In genomic region chr12:94584309-94584708, GRCm38 (mm10) we compare ENCODE assay signal across 25 mouse cellular contexts.
DNase-seq lines count a peak whose midpoint lies in the region; ATAC-seq and TF ChIP-seq lines count a peak whose summit lies in the region.
"Had no signal": no experiment of that assay in that cellular context is flagged by ENCODE, and none has a peak within 500 bp of the region (broad histone marks: within the 10 kb centered on the region; RNA-seq: fewer than 3 reads in every experiment).

No protein-coding gene starts in this region.

- H3K27me3 ChIP-seq in heart, embryonic 11.5 days (ENCODE audit: control insufficient read depth, insufficient read depth, low read length) = no peaks in the 10 kb centered on the region
- H3K27me3 ChIP-seq in heart, embryonic 13.5 days (replicated peaks) = no peaks in the 10 kb centered on the region
- H3K27me3 ChIP-seq in heart, embryonic 15.5 days = no peaks in the 10 kb centered on the region
- H3K27me3 ChIP-seq in heart, postnatal 0 days (ENCODE audit: control insufficient read depth, insufficient read depth, low read length) = no peaks in the 10 kb centered on the region
- H3K27me3 ChIP-seq: CH12.LX; embryonic facial prominence, embryonic 12.5 days; forebrain, embryonic 13.5 days; Patski had no signal

- H3K4me3 ChIP-seq in heart, embryonic 11.5 days (ENCODE audit: low read depth, low read length) = no peak overlapping the region
- H3K4me3 ChIP-seq in heart, embryonic 13.5 days = no peak overlapping the region
- H3K4me3 ChIP-seq in heart, embryonic 15.5 days = no peak overlapping the region
- no peak overlapping the region for H3K4me3 ChIP-seq in heart, postnatal 0 days (ENCODE audit: low read depth, low read length)
- H3K4me3 ChIP-seq: embryonic facial prominence, embryonic 10.5 days; embryonic facial prominence, embryonic 12.5 days; forebrain, embryonic 13.5 days had no signal

- no peaks in the 10 kb centered on the region for H3K36me3 ChIP-seq in heart, embryonic 11.5 days (ENCODE audit: control insufficient read depth, insufficient read depth, low read length)
- H3K36me3 ChIP-seq in heart, embryonic 13.5 days = no peaks in the 10 kb centered on the region
- no peaks in the 10 kb centered on the region for H3K36me3 ChIP-seq in heart, embryonic 15.5 days
- no peaks in the 10 kb centered on the region for H3K36me3 ChIP-seq in heart, postnatal 0 days (replicated peaks; ENCODE audit: control insufficient read depth, insufficient read depth, low read length)
- H3K36me3 ChIP-seq: embryonic facial prominence, embryonic 10.5 days; embryonic facial prominence, embryonic 12.5 days; G1E had no signal

- no peaks in the 10 kb centered on the region; the same call in 1 of the 2 replicates for H3K4me1 ChIP-seq in heart, embryonic 11.5 days (ENCODE audit: control insufficient read depth, insufficient read depth, low read length)
- peaks cover 27% of the 10 kb centered on the region for H3K4me1 ChIP-seq in heart, embryonic 13.5 days
- H3K4me1 ChIP-seq in heart, embryonic 15.5 days (replicated peaks) = peaks cover 21% of the 10 kb centered on the region
- H3K4me1 ChIP-seq in heart, postnatal 0 days (ENCODE audit: control insufficient read depth, insufficient read depth) = peaks cover 26% of the 10 kb centered on the region
- H3K4me1 ChIP-seq: embryonic facial prominence, embryonic 10.5 days; embryonic facial prominence, embryonic 12.5 days; forebrain, embryonic 13.5 days had no signal

- TF ChIP-seq CTCF in heart, postnatal 0 days (IDR thresholded peaks at IDR 0.05; ENCODE audit: low read depth) = no peak

- H3K9ac ChIP-seq in heart, embryonic 11.5 days (ENCODE audit: low read depth, low read length) = no peak overlapping the region
- H3K9ac ChIP-seq in heart, embryonic 13.5 days = no peak overlapping the region
- H3K9ac ChIP-seq in heart, embryonic 15.5 days = no peak overlapping the region
- H3K9ac ChIP-seq in heart, postnatal 0 days (replicated peaks; ENCODE audit: low read depth, low read length) = no peak overlapping the region
- H3K9ac ChIP-seq: embryonic facial prominence, embryonic 12.5 days; forebrain, embryonic 13.5 days had no signal

- H3K27ac ChIP-seq in heart, embryonic 11.5 days (ENCODE audit: low read depth, low read length) = no peak overlapping the region
- peak overlapping the region; percentile 28; the same call in 1 of the 2 replicates for H3K27ac ChIP-seq in heart, embryonic 13.5 days (replicated peaks)
- H3K27ac ChIP-seq in heart, embryonic 15.5 days = peak overlapping the region; percentile 4; the same call in 1 of the 2 replicates
- no peak overlapping the region for H3K27ac ChIP-seq in heart, postnatal 0 days (ENCODE audit: low read depth)
- H3K27ac ChIP-seq: embryonic facial prominence, embryonic 10.5 days; embryonic facial prominence, embryonic 12.5 days; forebrain, embryonic 13.5 days had no signal

- no peak for TF ChIP-seq EP300 in heart, postnatal 0 days (IDR thresholded peaks at IDR 0.05; ENCODE audit: low read depth)

- no peak for DNase-seq in heart, postnatal 25 days (ENCODE audit: low spot score)
- DNase-seq in heart, adult 11 months = no peak
- DNase-seq in heart, adult 18-20 months = no peak
- DNase-seq in heart, postnatal 0 days (ENCODE audit: low spot score) = peak; percentile 26
- no peak for DNase-seq in heart, postnatal 36 days
- DNase-seq: adrenal gland, adult 8-10 months; adrenal gland, postnatal 14 days; adrenal gland, postnatal 36 days; B cell, adult 2 months; cerebellum, adult 11-12 months; cerebellum, adult 2 months; cerebellum, adult 9-10 months; cerebellum, postnatal 10 days; cerebellum, postnatal 25 days had no signal

- H3K4me2 ChIP-seq in heart, embryonic 11.5 days = no peak overlapping the region
- H3K4me2 ChIP-seq in heart, embryonic 13.5 days = no peak overlapping the region
- no peak overlapping the region for H3K4me2 ChIP-seq in heart, embryonic 15.5 days
- H3K4me2 ChIP-seq in heart, postnatal 0 days (ENCODE audit: low read depth, low read length) = no peak overlapping the region
- H3K4me2 ChIP-seq: embryonic facial prominence, embryonic 12.5 days; forebrain, embryonic 13.5 days had no signal

- 0 out of 2 replicates have a peak, but pooled peaks have one; percentile 61 for ATAC-seq in heart, embryonic 11.5 days (replicated peaks; ENCODE audit: insufficient number of reproducible peaks, low FRiP score, low TSS enrichment)
- ATAC-seq in heart, embryonic 13.5 days (ENCODE audit: extremely low read depth, insufficient number of reproducible peaks, low FRiP score, low TSS enrichment) = no peak; the same call in 1 of the 2 replicates
- peak; percentile 64; the same call in 1 of the 2 replicates for ATAC-seq in heart, embryonic 15.5 days (replicated peaks; ENCODE audit: insufficient number of reproducible peaks, insufficient read depth, low FRiP score, low read depth)
- peak; percentile 48; the same call in 1 of the 2 replicates for ATAC-seq in heart, postnatal 0 days (ENCODE audit: insufficient read depth, low read depth)
- ATAC-seq: activated CD4-positive, CD25-positive, alpha-beta regulatory T cell, adult 4 months; CD4-positive, CD25-positive, alpha-beta regulatory T cell, adult 4 months; forebrain, embryonic 13.5 days; Patski had no signal

- intact Hi-C loops in heart, postnatal 25 days (cut with DNase I) = loop anchor here (10.0 kb wide), 2 partner anchors 100 to 1110 kb away; partner anchors contain the start of gene Flrt2
- intact Hi-C loops in heart, postnatal 36 days (cut with DNase I) = no loop called here

- 25% methylated on average over 1 of the region's 1 CpGs for WGBS in heart, embryonic 11.5 days (ENCODE audit: insufficient replicate concordance)
- 16% methylated on average over 1 of the region's 1 CpGs for WGBS in heart, embryonic 13.5 days
- 39% methylated on average over 1 of the region's 1 CpGs for WGBS in heart, embryonic 15.5 days
- WGBS in heart, postnatal 0 days = 28% methylated on average over 1 of the region's 1 CpGs

- H3K9me3 ChIP-seq in heart, embryonic 11.5 days (replicated peaks; ENCODE audit: control insufficient read depth, low read length) = no peaks in the 10 kb centered on the region
- no peaks in the 10 kb centered on the region for H3K9me3 ChIP-seq in heart, embryonic 13.5 days
- no peaks in the 10 kb centered on the region for H3K9me3 ChIP-seq in heart, embryonic 15.5 days (replicated peaks)
- H3K9me3 ChIP-seq in heart, postnatal 0 days (replicated peaks; ENCODE audit: control insufficient read depth, low read length) = no peaks in the 10 kb centered on the region
- H3K9me3 ChIP-seq: embryonic facial prominence, embryonic 10.5 days; embryonic facial prominence, embryonic 12.5 days; forebrain, embryonic 13.5 days had no signal

Comparison
In these comparisons a context has a peak if more than half of its experiments do, and no peak if none do; other contexts are left out.
1. H3K27ac ChIP-seq: peak in heart, embryonic 13.5 days (single experiment) and heart, embryonic 15.5 days (single experiment); none in heart, embryonic 11.5 days (single experiment) and heart, postnatal 0 days (single experiment).